Mouse (Mus musculus): ENCODE data around the gene Mctp2. TPM values are rescaled to one million over a fixed set of nuclear protein-coding genes. Genes with fewer than 3 reads are reported as not detected.

The Mctp2 gene
- polyA plus RNA-seq, 1 experiment: not detected

DNA sequence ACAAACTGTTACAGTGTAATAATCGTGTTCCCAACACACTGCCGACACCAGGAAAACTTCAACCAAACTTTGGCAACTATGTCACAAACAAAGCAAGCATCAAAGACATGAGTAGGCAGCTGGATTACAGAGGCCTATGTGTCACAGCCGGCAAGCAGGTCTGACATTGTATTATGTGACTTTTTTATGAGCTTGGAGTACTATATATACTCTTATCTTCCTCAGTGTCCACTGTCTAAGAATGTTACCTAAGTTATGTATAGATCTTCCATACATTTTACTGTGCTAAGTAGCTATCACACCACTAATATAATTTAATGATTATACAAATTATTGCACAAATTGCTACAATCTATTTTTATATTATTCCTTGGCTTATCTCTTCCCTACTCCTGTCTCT lies 202.8 kb downstream of the Mctp2 start:
- H3K4me1 ChIP-seq (ENCODE audit: control insufficient read depth, insufficient read depth, insufficient read length, low read length): peaks cover 2% of the 10 kb centered on the region; the same call in 1 of the 2 replicates
- H3K27ac ChIP-seq (replicated peaks; ENCODE audit: low read depth, low read length): no peak overlapping the region
- H3K4me3 ChIP-seq (ENCODE audit: insufficient read depth, low read depth, low read length): no peak overlapping the region

DNA sequence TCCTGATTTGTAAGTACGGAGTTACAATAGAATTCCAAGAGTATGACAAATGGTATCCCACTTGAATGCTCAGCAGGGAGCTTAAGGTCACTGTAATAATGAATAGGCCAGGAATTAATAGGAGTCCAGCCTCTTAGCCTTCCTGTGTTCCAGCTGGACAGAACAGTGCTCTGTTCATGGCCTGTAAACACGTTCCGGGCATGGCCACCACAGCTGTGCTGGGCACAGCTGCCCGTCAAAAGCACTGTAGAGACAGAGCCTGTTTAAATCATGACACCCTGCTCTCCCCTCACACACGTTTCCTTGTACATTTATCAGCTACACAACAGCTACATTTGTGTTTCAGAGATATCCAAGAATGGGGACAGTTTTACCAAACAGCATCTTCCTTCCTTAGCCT lies 205.7 kb downstream of the Mctp2 start:
- no peak overlapping the region for H3K27ac ChIP-seq (replicated peaks; ENCODE audit: low read depth, low read length)
- peaks cover 2% of the 10 kb centered on the region; the same call in 1 of the 2 replicates for H3K4me1 ChIP-seq (ENCODE audit: control insufficient read depth, insufficient read depth, insufficient read length, low read length)
- H3K4me3 ChIP-seq (ENCODE audit: insufficient read depth, low read depth, low read length): no peak overlapping the region

DNA sequence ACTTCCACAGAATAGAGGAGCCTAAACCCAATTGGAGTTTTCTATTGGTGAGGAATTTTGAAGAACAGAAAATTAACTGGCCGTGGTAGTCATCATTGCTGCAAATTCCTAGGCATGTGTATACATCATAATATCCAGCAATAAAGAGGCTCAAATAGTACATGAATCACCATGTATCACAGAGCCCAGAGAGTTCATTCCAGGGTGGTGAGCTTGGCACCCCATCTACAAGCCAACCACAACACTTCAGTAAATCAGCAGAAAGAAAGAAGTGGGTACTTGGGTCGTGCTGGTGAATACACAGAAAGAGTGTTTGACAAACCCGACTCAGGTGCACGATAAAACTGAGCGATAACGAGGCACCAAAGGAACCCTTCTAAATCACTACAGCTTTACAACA lies 207.8 kb downstream of the Mctp2 start:
- H3K27ac ChIP-seq (replicated peaks; ENCODE audit: low read depth, low read length): no peak overlapping the region

DNA sequence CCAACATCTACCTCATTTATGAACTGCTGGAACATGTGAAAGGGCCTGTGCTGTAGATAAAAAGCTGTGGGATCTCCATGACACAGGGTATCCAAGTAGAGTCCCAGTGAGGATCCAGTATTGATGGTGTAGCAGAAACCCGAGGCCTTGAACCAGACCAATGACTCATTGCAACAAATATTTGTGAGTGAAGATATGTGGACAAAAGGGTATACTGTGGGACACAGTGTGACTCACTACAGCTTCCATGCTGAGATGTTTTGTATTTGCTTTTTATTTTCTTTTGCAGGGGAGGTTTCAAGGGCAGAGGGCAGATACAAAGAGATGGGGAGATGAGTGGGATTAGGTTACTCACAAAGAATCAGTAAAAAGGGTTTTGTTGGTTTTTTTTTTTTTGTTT lies 209.4 kb downstream of the Mctp2 start:
- no peak overlapping the region for H3K27ac ChIP-seq (replicated peaks; ENCODE audit: low read depth, low read length)
- peaks cover 2% of the 10 kb centered on the region; the same call in 1 of the 2 replicates for H3K4me1 ChIP-seq (ENCODE audit: control insufficient read depth, insufficient read depth, insufficient read length, low read length)
- no peak overlapping the region for H3K4me3 ChIP-seq (ENCODE audit: insufficient read depth, low read depth, low read length)

More for the DNA sequence above, 207.8 kb downstream of the Mctp2 start:
- H3K4me1 ChIP-seq (ENCODE audit: control insufficient read depth, insufficient read depth, insufficient read length, low read length): peaks cover 2% of the 10 kb centered on the region; the same call in 1 of the 2 replicates
- no peak overlapping the region for H3K4me3 ChIP-seq (ENCODE audit: insufficient read depth, low read depth, low read length)

DNA sequence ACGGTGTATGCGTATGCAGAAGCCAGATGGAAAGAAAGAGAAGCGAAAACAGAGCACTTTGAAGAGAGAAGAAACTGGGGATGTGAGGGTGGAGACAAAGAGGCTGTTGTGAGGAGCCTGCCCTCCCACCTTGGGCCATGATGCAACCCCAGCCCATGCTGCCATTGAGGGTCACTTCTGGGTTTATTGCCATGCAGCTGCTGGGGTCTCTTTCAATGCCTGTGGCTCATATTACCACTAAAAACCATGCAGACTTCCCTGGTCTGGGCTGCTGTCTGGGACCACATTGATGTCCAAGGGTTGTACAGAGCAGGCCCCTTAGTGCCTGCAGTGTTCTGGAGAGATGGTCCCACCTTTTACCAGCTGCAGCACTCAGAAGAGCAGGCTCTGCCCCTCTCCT lies 210.0 kb downstream of the Mctp2 start:
- H3K27ac ChIP-seq (replicated peaks; ENCODE audit: low read depth, low read length): no peak overlapping the region
- H3K4me3 ChIP-seq (ENCODE audit: insufficient read depth, low read depth, low read length): no peak overlapping the region
- peaks cover 2% of the 10 kb centered on the region; the same call in 1 of the 2 replicates for H3K4me1 ChIP-seq (ENCODE audit: control insufficient read depth, insufficient read depth, insufficient read length, low read length)

DNA sequence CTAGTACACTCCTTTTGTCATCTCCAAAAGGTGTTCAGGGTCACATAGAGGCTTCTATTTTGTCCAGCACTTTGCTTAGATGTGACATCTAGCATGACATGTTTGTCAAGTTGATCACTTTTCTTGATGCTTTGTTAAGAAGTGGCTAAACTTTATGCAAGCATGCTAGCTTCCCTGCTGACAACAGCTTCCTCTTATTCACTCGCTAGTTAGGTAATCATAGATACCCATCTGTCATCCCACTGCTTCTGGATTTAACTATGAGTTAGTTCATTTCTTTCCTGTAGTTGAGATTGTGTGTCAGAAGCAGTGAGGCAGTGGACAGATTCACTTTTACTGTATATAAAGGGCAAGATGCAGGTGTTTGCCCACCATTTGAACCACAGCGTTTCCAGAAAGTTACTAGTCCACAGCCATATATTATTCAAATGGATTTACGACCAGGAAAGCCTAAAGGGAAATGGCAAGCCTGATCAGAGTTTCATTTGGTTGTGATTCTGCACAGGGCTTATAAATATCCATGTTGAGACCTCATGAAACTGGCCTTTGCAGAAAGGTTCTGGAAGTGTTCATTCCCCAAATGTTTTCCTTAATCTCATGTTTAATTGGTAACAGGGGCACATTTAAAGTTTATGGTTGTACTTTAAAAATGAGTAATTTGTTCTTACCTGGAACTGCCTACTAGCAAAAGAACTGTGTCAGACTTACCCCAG lies 216.8 kb downstream of the Mctp2 start:
- no peak overlapping the region for H3K27ac ChIP-seq (replicated peaks; ENCODE audit: low read depth, low read length)
- no peaks in the 10 kb centered on the region for H3K4me1 ChIP-seq (ENCODE audit: control insufficient read depth, insufficient read depth, insufficient read length, low read length)
- H3K4me3 ChIP-seq (ENCODE audit: insufficient read depth, low read depth, low read length): no peak overlapping the region

DNA sequence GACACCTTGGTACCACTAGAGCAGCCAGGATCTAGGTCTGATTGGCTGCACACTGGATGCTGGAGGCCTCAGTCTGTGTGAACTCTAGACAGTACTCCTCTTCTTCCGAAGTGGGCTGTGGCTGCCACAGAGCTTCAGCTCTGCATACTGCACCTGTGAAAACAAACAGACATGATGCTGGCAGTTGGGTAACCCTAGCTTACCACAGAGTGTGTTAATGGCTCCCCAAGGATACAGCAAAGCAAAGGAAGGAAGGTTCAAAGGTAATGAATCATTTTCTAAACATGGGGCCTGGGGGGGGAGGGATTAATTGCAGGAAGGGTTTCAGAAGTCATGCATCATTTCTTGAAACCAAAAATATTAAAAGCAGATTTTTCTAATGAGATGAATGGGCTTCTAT lies 225.7 kb downstream of the Mctp2 start:
- no peak overlapping the region for H3K27ac ChIP-seq (replicated peaks; ENCODE audit: low read depth, low read length)
- H3K4me1 ChIP-seq (ENCODE audit: control insufficient read depth, insufficient read depth, insufficient read length, low read length): no peaks in the 10 kb centered on the region

DNA sequence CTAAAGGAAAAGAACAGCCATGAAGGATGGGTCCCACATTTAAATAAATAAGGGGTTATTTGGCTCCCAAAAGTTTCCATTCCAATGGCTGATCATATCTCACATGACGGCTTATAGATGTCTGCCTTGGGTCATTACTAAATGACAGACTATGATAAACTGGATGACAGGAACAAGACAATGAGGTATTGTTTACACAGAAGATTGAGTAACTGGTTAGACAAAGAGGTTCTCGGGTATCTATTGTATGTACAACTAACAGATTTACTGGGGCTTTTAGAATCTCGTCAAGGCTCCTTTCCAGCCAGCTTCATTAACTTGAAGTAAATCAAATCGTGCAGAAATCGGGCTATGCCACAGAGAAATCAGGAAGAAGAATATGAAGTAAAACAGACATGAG lies 227.5 kb downstream of the Mctp2 start:
- no peak overlapping the region for H3K27ac ChIP-seq (replicated peaks; ENCODE audit: low read depth, low read length)
- H3K4me1 ChIP-seq (ENCODE audit: control insufficient read depth, insufficient read depth, insufficient read length, low read length): no peaks in the 10 kb centered on the region
- H3K4me3 ChIP-seq (ENCODE audit: insufficient read depth, low read depth, low read length): no peak overlapping the region

More for the DNA sequence above, 225.7 kb downstream of the Mctp2 start:
- H3K4me3 ChIP-seq (ENCODE audit: insufficient read depth, low read depth, low read length): no peak overlapping the region

DNA sequence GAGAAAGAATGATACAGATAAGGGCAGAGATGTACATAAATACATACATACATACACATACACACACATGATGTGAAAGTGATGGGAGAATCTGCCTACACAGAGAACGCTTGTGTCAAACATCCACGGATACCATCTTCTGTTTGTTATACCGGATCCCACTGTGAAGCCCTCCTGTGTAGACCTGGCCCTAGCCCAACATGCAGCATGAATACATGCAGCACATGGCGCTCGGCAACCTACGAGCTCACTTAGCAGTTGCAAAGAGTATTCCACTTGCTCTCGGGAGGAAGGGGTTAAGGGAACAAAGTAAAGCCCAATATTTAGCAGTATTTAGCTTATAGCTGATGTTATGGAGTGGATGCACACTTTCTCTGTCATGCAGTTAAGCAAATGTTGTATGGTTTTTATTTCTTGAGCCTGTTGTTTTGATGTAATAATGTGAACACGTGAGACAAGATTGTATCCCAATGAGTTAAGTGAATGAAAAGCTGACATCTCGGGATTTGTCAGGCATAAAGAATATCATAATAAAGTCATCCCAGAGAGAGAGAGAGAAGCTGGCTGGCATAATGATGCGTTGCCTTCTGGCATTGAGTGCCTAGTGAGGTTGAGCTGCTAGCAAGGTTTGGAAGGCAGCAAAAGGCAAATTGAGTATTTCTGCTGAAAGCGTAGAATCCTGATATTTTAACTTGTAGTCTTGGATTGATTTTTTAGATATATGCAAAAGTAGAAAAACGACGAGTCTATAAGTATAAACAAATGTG lies 234.8 kb downstream of the Mctp2 start:
- no peaks in the 10 kb centered on the region for H3K4me1 ChIP-seq (ENCODE audit: control insufficient read depth, insufficient read depth, insufficient read length, low read length)
- H3K4me3 ChIP-seq (ENCODE audit: insufficient read depth, low read depth, low read length): no peak overlapping the region
- H3K27ac ChIP-seq (replicated peaks; ENCODE audit: low read depth, low read length): no peak overlapping the region

DNA sequence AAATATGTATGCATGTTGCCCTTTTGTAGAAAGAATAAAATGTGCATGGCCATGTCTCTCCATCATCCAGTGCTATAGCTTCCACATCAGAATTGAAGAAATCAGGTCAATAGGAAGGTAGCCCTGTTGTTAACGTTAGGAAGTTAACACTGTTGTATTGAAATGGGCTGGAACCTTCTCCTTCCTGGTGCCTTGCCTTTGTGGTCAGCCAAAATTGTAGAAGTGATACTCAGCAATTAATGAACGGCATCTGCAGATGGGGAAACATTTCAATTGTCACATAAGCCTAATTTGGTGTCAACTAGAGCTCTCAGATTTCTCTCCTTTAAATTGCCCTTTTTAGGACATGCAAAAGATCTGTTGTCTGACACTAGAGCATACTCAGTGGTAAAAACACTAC lies 238.0 kb downstream of the Mctp2 start:
- no peak overlapping the region for H3K27ac ChIP-seq (replicated peaks; ENCODE audit: low read depth, low read length)
- H3K4me1 ChIP-seq (ENCODE audit: control insufficient read depth, insufficient read depth, insufficient read length, low read length): no peaks in the 10 kb centered on the region
- no peak overlapping the region for H3K4me3 ChIP-seq (ENCODE audit: insufficient read depth, low read depth, low read length)

DNA sequence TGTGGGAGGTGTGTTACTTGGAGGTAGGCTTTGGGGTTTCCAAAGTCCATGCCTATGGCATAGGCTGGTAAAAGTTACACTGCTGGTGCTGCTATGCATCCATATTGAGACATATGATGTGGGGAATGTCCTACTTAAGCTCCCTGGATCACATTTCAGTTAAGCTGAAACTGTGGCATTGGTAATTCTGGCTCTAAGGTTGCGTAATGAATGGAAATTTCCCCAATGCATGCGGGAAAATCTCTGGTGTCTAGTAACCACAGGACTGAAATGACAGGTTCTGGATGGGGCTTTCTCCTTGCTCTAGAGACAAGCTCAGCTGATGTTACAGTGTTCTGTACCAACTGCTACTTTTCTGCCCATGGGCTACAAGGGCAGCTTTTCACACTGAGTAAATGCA lies 240.1 kb downstream of the Mctp2 start:
- Histone ChIP-seq H3K4me1 (ENCODE audit: control insufficient read depth, insufficient read depth, insufficient read length, low read length) (no peaks in the 10 kb centered on the region), H3K4me3 (ENCODE audit: insufficient read depth, low read depth, low read length) (no peak overlapping the region), H3K27ac (replicated peaks; ENCODE audit: low read depth, low read length) (no peak overlapping the region)

DNA sequence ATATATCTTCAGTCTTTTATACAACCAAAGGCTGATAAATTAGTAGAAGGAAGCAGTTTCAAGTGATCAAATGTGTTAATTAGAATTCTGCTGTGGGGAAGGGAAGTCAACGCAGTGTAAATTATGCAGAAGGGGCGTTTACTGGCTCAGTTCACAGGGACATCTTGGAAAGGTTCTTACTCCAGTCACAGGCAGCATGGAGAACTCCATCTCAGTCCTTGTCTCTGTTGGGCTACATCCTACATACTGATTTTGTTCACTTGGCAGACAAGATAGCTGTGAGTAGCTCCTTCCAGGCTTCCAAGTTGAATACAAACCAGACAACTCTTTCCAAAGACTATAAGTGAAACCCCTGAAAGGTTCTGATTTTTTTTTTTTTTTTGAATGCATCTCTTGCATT lies 254.6 kb downstream of the Mctp2 start:
- Histone ChIP-seq H3K27ac (replicated peaks; ENCODE audit: low read depth, low read length) (no peak overlapping the region), H3K4me3 (ENCODE audit: insufficient read depth, low read depth, low read length) (no peak overlapping the region), H3K4me1 (ENCODE audit: control insufficient read depth, insufficient read depth, insufficient read length, low read length) (no peaks in the 10 kb centered on the region)

DNA sequence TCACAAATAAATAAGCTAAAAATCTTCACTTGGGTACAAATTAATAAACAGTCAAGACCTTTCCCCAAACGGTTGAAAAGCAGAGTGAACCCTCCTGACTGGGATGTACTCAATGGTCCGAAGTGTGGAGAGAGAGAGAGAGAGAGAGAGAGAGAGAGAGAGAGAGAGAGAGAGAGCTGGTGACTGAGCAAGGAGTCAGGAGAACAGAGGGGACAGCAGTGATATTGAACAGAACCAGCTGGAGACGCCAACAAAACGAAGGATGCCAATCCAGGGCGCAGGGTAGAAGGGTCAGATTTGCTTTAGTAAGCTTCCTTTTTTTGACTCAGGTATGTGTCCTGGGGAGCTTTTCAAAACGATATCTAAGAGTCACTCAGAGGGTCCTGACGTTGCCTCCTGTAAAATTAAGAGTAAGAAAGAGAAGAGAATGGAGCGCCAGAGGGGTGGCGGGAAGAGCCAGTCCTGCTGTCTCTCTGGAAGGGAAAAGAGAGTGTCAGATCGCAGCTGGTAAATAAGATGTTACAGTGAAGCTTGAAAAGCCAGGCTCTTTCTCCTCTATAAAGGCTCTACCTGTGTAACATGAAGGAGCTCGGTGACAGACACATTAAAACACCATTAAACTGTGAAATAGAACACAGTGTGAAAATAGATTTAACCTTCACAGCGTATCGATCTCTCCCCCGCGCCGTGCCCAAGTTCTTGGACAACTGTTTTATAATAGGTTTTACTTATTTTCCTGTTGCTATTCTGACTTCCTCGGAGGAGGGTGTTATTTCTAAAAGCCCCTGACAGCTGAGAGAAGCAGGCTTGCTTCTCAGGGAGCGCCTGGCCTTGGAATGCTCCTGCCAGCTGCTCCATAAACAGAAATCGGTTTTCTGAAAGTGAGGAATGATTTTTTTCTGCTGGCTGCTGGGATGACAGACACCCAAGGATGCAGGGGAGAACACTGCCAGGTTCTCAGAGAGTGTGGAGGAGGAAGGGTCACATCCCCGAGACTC lies 258.5 kb downstream of the Mctp2 start:
- no peaks in the 10 kb centered on the region for H3K4me1 ChIP-seq (ENCODE audit: control insufficient read depth, insufficient read depth, insufficient read length, low read length)
- H3K4me3 ChIP-seq (ENCODE audit: insufficient read depth, low read depth, low read length): no peak overlapping the region
- H3K27ac ChIP-seq (replicated peaks; ENCODE audit: low read depth, low read length): no peak overlapping the region
